In genomic region chr8:35985152-35985689, GRCm38 (mm10) we compare ENCODE assay signal across 10 mouse cellular contexts.
A peak's percentile ranks its signal among the peaks of the same experiment; 100 is the strongest.
DNase-seq lines count a peak whose midpoint lies in the region; ATAC-seq and TF ChIP-seq lines count a peak whose summit lies in the region.
"Had no signal": no experiment of that assay in that cellular context is flagged by ENCODE, and none has a peak within 500 bp of the region (broad histone marks: within the 10 kb centered on the region; RNA-seq: fewer than 3 reads in every experiment).

No protein-coding gene starts in this region.

- no peaks in the 10 kb centered on the region for H3K27me3 ChIP-seq in hindbrain, embryonic 15.5 days
- H3K27me3 ChIP-seq in hindbrain, embryonic 11.5 days (ENCODE audit: control insufficient read depth, insufficient read depth, low read length), result no peaks in the 10 kb centered on the region
- H3K27me3 ChIP-seq in stomach, embryonic 15.5 days (replicated peaks), result no peaks in the 10 kb centered on the region
- no peaks in the 10 kb centered on the region for H3K27me3 ChIP-seq in stomach, postnatal 0 days (ENCODE audit: control insufficient read depth, insufficient read depth, low read length)
- H3K27me3 ChIP-seq in heart, postnatal 0 days (ENCODE audit: control insufficient read depth, insufficient read depth, low read length), result no peaks in the 10 kb centered on the region
- no peaks in the 10 kb centered on the region for H3K27me3 ChIP-seq in stomach, embryonic 16.5 days (ENCODE audit: control insufficient read depth, insufficient read depth, low read length)
- H3K27me3 ChIP-seq in liver, postnatal 0 days (ENCODE audit: insufficient read depth, low read length), result no peaks in the 10 kb centered on the region
- H3K27me3 ChIP-seq: midbrain, embryonic 12.5 days had no signal

- H3K4me3 ChIP-seq in hindbrain, embryonic 15.5 days, result no peak overlapping the region
- no peak overlapping the region for H3K4me3 ChIP-seq in hindbrain, embryonic 11.5 days (ENCODE audit: low read depth, low read length)
- H3K4me3 ChIP-seq in stomach, embryonic 15.5 days (replicated peaks), result no peak overlapping the region
- no peak overlapping the region for H3K4me3 ChIP-seq in stomach, postnatal 0 days (ENCODE audit: low read depth, low read length)
- H3K4me3 ChIP-seq in heart, postnatal 0 days (ENCODE audit: low read depth, low read length), result no peak overlapping the region
- no peak overlapping the region for H3K4me3 ChIP-seq in stomach, embryonic 16.5 days (replicated peaks; ENCODE audit: low read length)
- H3K4me3 ChIP-seq in liver, postnatal 0 days (ENCODE audit: low read depth, low read length), result no peak overlapping the region
- H3K4me3 ChIP-seq: midbrain, embryonic 12.5 days had no signal

- no peak overlapping the region for H3K9ac ChIP-seq in hindbrain, embryonic 15.5 days
- no peak overlapping the region for H3K9ac ChIP-seq in hindbrain, embryonic 11.5 days (ENCODE audit: low read depth, low read length)
- no peak overlapping the region for H3K9ac ChIP-seq in stomach, embryonic 15.5 days
- no peak overlapping the region for H3K9ac ChIP-seq in stomach, postnatal 0 days (ENCODE audit: low read length)
- no peak overlapping the region for H3K9ac ChIP-seq in heart, postnatal 0 days (replicated peaks; ENCODE audit: low read depth, low read length)
- H3K9ac ChIP-seq in stomach, embryonic 16.5 days (ENCODE audit: low read length), result no peak overlapping the region
- no peak overlapping the region for H3K9ac ChIP-seq in liver, postnatal 0 days (replicated peaks)
- H3K9ac ChIP-seq: midbrain, embryonic 12.5 days had no signal

- H3K4me1 ChIP-seq in hindbrain, embryonic 15.5 days (replicated peaks), result peaks cover 10% of the 10 kb centered on the region; the same call in 1 of the 2 replicates
- no peaks in the 10 kb centered on the region for H3K4me1 ChIP-seq in hindbrain, embryonic 11.5 days (replicated peaks; ENCODE audit: control insufficient read depth, insufficient read depth, low read length)
- H3K4me1 ChIP-seq in stomach, embryonic 15.5 days, result peaks cover 8% of the 10 kb centered on the region; the same call in 1 of the 2 replicates
- 0 out of 2 replicates have a peak, but pooled peaks cover 2% of the 10 kb centered on the region for H3K4me1 ChIP-seq in stomach, postnatal 0 days (replicated peaks; ENCODE audit: control insufficient read depth, insufficient read depth)
- H3K4me1 ChIP-seq in heart, postnatal 0 days (ENCODE audit: control insufficient read depth, insufficient read depth), result no peaks in the 10 kb centered on the region
- no peaks in the 10 kb centered on the region for H3K4me1 ChIP-seq in stomach, embryonic 16.5 days (ENCODE audit: control insufficient read depth, insufficient read depth, low read length)
- no peaks in the 10 kb centered on the region for H3K4me1 ChIP-seq in liver, postnatal 0 days (ENCODE audit: insufficient read depth)

- 0 out of 2 replicates have a peak overlapping the region, but pooled peaks have one; percentile 35 for H3K27ac ChIP-seq in hindbrain, embryonic 15.5 days (replicated peaks)
- no peak overlapping the region for H3K27ac ChIP-seq in hindbrain, embryonic 11.5 days (ENCODE audit: low read depth, low read length)
- H3K27ac ChIP-seq in stomach, embryonic 15.5 days, result peak overlapping the region; percentile 32
- no peak overlapping the region for H3K27ac ChIP-seq in stomach, postnatal 0 days (replicated peaks)
- no peak overlapping the region for H3K27ac ChIP-seq in heart, postnatal 0 days (ENCODE audit: low read depth)
- peak overlapping the region; percentile 21; the same call in 1 of the 2 replicates for H3K27ac ChIP-seq in stomach, embryonic 16.5 days (ENCODE audit: low read length)
- H3K27ac ChIP-seq in liver, postnatal 0 days (ENCODE audit: low read depth), result no peak overlapping the region
- H3K27ac ChIP-seq: kidney, postnatal 0 days; midbrain, embryonic 12.5 days had no signal

- no peak for ATAC-seq in hindbrain, embryonic 15.5 days (ENCODE audit: low FRiP score, low read depth)
- no peak for ATAC-seq in hindbrain, embryonic 11.5 days (ENCODE audit: low FRiP score)
- no peak for ATAC-seq in stomach, embryonic 15.5 days (ENCODE audit: insufficient read depth, low FRiP score, low read depth)
- no peak for ATAC-seq in stomach, postnatal 0 days (ENCODE audit: low FRiP score, low TSS enrichment)
- ATAC-seq in heart, postnatal 0 days (ENCODE audit: insufficient read depth, low read depth), result no peak
- ATAC-seq in stomach, embryonic 16.5 days (ENCODE audit: insufficient read depth, low FRiP score), result peak; percentile 17; the same call in 1 of the 2 replicates
- no peak for ATAC-seq in liver, postnatal 0 days

- no peak for DNase-seq in hindbrain, embryonic 11.5 days (ENCODE audit: low spot score)
- no peak for DNase-seq in stomach, postnatal 0 days (ENCODE audit: low spot score)
- peak; percentile 32 for DNase-seq in heart, postnatal 0 days (ENCODE audit: low spot score)
- no peak for DNase-seq in liver, postnatal 0 days
- no peak for DNase-seq in cerebellum, adult 9-10 months

- no peak for TF ChIP-seq EP300 in stomach, postnatal 0 days (optimal IDR thresholded peaks at IDR 0.05)
- no peak for TF ChIP-seq EP300 in heart, postnatal 0 days (IDR thresholded peaks at IDR 0.05; ENCODE audit: low read depth)
- no peak for TF ChIP-seq EP300 in liver, postnatal 0 days (IDR thresholded peaks at IDR 0.05; ENCODE audit: low read depth)

- no peaks in the 10 kb centered on the region for H3K9me3 ChIP-seq in hindbrain, embryonic 15.5 days
- H3K9me3 ChIP-seq in hindbrain, embryonic 11.5 days (ENCODE audit: control insufficient read depth, low read length), result no peaks in the 10 kb centered on the region; the same call in 1 of the 2 replicates
- no peaks in the 10 kb centered on the region for H3K9me3 ChIP-seq in stomach, embryonic 15.5 days
- no peaks in the 10 kb centered on the region for H3K9me3 ChIP-seq in stomach, postnatal 0 days (ENCODE audit: control insufficient read depth, low read length)
- H3K9me3 ChIP-seq in heart, postnatal 0 days (replicated peaks; ENCODE audit: control insufficient read depth, low read length), result no peaks in the 10 kb centered on the region
- H3K9me3 ChIP-seq in stomach, embryonic 16.5 days (replicated peaks; ENCODE audit: control insufficient read depth, low read length), result no peaks in the 10 kb centered on the region
- H3K9me3 ChIP-seq in liver, postnatal 0 days (ENCODE audit: low read length), result no peaks in the 10 kb centered on the region
- H3K9me3 ChIP-seq: midbrain, embryonic 12.5 days had no signal

- no peak overlapping the region for H3K4me2 ChIP-seq in hindbrain, embryonic 15.5 days
- H3K4me2 ChIP-seq in hindbrain, embryonic 11.5 days (replicated peaks; ENCODE audit: low read depth, low read length), result no peak overlapping the region
- H3K4me2 ChIP-seq in stomach, embryonic 15.5 days, result no peak overlapping the region
- H3K4me2 ChIP-seq in stomach, postnatal 0 days (replicated peaks; ENCODE audit: low read depth), result no peak overlapping the region
- no peak overlapping the region for H3K4me2 ChIP-seq in heart, postnatal 0 days (ENCODE audit: low read depth, low read length)
- no peak overlapping the region for H3K4me2 ChIP-seq in stomach, embryonic 16.5 days (ENCODE audit: low read depth, low read length)
- H3K4me2 ChIP-seq in liver, postnatal 0 days (ENCODE audit: low read depth, low read length), result no peak overlapping the region
- H3K4me2 ChIP-seq: midbrain, embryonic 12.5 days had no signal

- TF ChIP-seq CTCF in stomach, postnatal 0 days (IDR thresholded peaks at IDR 0.05; ENCODE audit: low read depth), result no peak
- no peak for TF ChIP-seq CTCF in heart, postnatal 0 days (IDR thresholded peaks at IDR 0.05; ENCODE audit: low read depth)
- no peak for TF ChIP-seq CTCF in liver, postnatal 0 days (IDR thresholded peaks at IDR 0.05; ENCODE audit: low read depth)

- WGBS in hindbrain, embryonic 15.5 days, result 38% methylated on average over 5 of the region's 5 CpGs
- WGBS in hindbrain, embryonic 11.5 days, result 77% methylated on average over 5 of the region's 5 CpGs
- WGBS in stomach, embryonic 15.5 days, result 17% methylated on average over 5 of the region's 5 CpGs
- 14% methylated on average over 5 of the region's 5 CpGs for WGBS in stomach, postnatal 0 days
- WGBS in heart, postnatal 0 days, result 24% methylated on average over 5 of the region's 5 CpGs
- WGBS in stomach, embryonic 16.5 days, result 12% methylated on average over 5 of the region's 5 CpGs
- 48% methylated on average over 5 of the region's 5 CpGs for WGBS in liver, postnatal 0 days (ENCODE audit: insufficient replicate concordance)

- H3K36me3 ChIP-seq in hindbrain, embryonic 15.5 days, result no peaks in the 10 kb centered on the region
- H3K36me3 ChIP-seq in hindbrain, embryonic 11.5 days (ENCODE audit: control insufficient read depth, insufficient read depth, low read length), result no peaks in the 10 kb centered on the region
- H3K36me3 ChIP-seq in stomach, embryonic 15.5 days, result no peaks in the 10 kb centered on the region
- H3K36me3 ChIP-seq in stomach, postnatal 0 days (ENCODE audit: control insufficient read depth, insufficient read depth, low read length), result no peaks in the 10 kb centered on the region
- H3K36me3 ChIP-seq in heart, postnatal 0 days (replicated peaks; ENCODE audit: control insufficient read depth, insufficient read depth, low read length), result no peaks in the 10 kb centered on the region
- H3K36me3 ChIP-seq in stomach, embryonic 16.5 days (ENCODE audit: control insufficient read depth, insufficient read depth, low read length), result no peaks in the 10 kb centered on the region
- H3K36me3 ChIP-seq in liver, postnatal 0 days (replicated peaks; ENCODE audit: insufficient read depth, low read length), result no peaks in the 10 kb centered on the region
- H3K36me3 ChIP-seq: midbrain, embryonic 12.5 days had no signal

Comparison
In these comparisons a context has a peak if more than half of its experiments do, and no peak if none do; other contexts are left out.
1. H3K27ac ChIP-seq: peak in hindbrain, embryonic 15.5 days (single experiment), stomach, embryonic 15.5 days (single experiment) and stomach, embryonic 16.5 days (single experiment); none in hindbrain, embryonic 11.5 days (single experiment), stomach, postnatal 0 days (single experiment), heart, postnatal 0 days (single experiment) and liver, postnatal 0 days (single experiment).